Mouse (Mus musculus) heart, postnatal 0 days (tissue): ENCODE results near the gene Lmnb2.
A peak's percentile ranks its signal among the peaks of the same experiment; 100 is the strongest.

Experiments used
- CTCF ChIP-seq: IDR thresholded peaks from 2 replicates; pipeline ENCODE4 v1.5.1; 2016; ENCODE audit warnings: antibody characterized with exemption, control low read depth, low read depth
- EP300 ChIP-seq: IDR thresholded peaks from 2 replicates; pipeline ENCODE4 v1.6.1; 2016; ENCODE audit warnings: antibody characterized with exemption, low read depth

DNA sequence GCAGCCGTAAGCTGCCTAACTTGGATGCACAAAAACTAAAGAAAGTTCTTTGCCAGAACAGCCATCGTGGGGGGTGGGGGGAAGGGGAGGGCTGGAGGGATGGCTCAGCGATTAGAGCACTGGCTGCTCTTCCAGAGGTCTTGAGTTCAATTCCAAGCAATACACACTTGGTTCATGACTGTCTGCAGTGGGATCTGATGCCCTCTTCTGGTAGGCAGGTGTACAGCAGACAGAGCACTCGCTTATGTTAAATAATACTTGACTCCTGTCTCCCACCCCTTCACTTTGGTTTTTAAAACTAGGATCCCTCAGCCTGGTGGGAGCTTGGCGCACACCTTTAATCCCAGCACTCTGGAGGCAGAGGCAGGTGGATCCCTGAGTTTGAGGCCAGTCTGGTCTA lies 42.0 kb downstream of the Lmnb2 start:
- TF ChIP-seq CTCF (peak; percentile 80), EP300 (no peak)
